Mouse (Mus musculus) heart, adult 2 months (tissue): ENCODE measurements around the gene Clasp2. TPM values are rescaled to one million over a fixed set of nuclear protein-coding genes. Genes with fewer than 3 reads are reported as not detected.

Source experiments
- DNase-seq, 2 experiments: peaks; one replicate each; pipeline ENCODE4 v3.0.0; 2021
- H3K27ac ChIP-seq: fragments of 200-600 bp; 2 replicates; pipeline ENCODE4 v1.8.1; 2022
- H3K27me3 ChIP-seq: fragments of 200-500 bp; 2 replicates; pipeline ENCODE4 v1.6.1; 2012; ENCODE audit warnings: mild to moderate bottlenecking, low read length, inconsistent platforms, mixed read lengths; ENCODE audit not compliant: control insufficient read depth, insufficient read depth
- H3K36me3 ChIP-seq: fragments of 200-500 bp; 2 replicates; pipeline ENCODE4 v1.6.1; 2012; ENCODE audit warnings: low read length, inconsistent platforms; ENCODE audit not compliant: control insufficient read depth, insufficient read depth
- H3K4me1 ChIP-seq: fragments of 200-500 bp; 2 replicates; pipeline ENCODE4 v1.6.1; 2011; ENCODE audit warnings: low read length; ENCODE audit not compliant: control insufficient read depth, insufficient read depth
- H3K4me3 ChIP-seq: fragments of 200-600 bp; 2 replicates; pipeline ENCODE4 v1.8.1; 2022
- H3K79me2 ChIP-seq: fragments of 200-500 bp; replicated peaks from 2 replicates; pipeline ENCODE4 v1.6.1; 2012; ENCODE audit warnings: mild to moderate bottlenecking, inconsistent platforms, low read length, moderate library complexity, mixed read lengths; ENCODE audit not compliant: control insufficient read depth, insufficient read depth
- H3K9ac ChIP-seq: fragments of 200-500 bp; 2 replicates; pipeline ENCODE4 v1.6.1; 2012; ENCODE audit warnings: low read depth, mild to moderate bottlenecking, control low read depth, inconsistent platforms, low read length, mixed read lengths
- CTCF ChIP-seq: fragments of 200-600 bp; IDR thresholded peaks from 2 replicates; pipeline ENCODE4 v1.8.1; 2022; ENCODE audit warnings: antibody characterized with exemption, mild to moderate bottlenecking, moderate library complexity
- EP300 ChIP-seq: fragments of 200-500 bp; IDR thresholded peaks from 2 replicates; pipeline ENCODE4 v1.6.1; 2011; ENCODE audit warnings: low read depth, low read length, control low read depth; ENCODE audit not compliant: insufficient read depth
- POLR2A ChIP-seq: fragments of 200-500 bp; IDR thresholded peaks from 2 replicates; pipeline ENCODE4 v1.6.1; 2011; ENCODE audit warnings: mild to moderate bottlenecking, low read depth, low read length, control low read depth; ENCODE audit not compliant: insufficient read depth
- WGBS: fragments of 180-500 bp; shearing (Covaris S2); methylation state at CpG from one replicate; pipeline ENCODE4 v1.1.7; 2018; 5-methylcytosine and 5-hydroxymethylcytosine counted together
- intact Hi-C: fragments of 180-260 bp; cut with DNase I; formaldehyde crosslinking; loops from one replicate; pipeline ENCODE4 v1.15.1; 2025
- polyA plus RNA-seq: library from polyadenylated mRNA; depleted of rRNA; stranded (reverse); fragments of >200 nt; gene quantifications from 2 replicates; pipeline ENCODE4 v1.2.3, GENCODE M21; 2012
- total RNA-seq, 2 experiments: library from RNA; stranded (reverse); gene quantifications; 2 replicates each; pipeline ENCODE4 v1.2.3; 2021

Gene Clasp2
- total and polyA plus RNA-seq, 3 experiments = 14.2 to 56.2 (median 53.6) TPM

- no peaks in the 10 kb centered on the region for H3K27me3 ChIP-seq
- H3K4me3 ChIP-seq = peak overlapping the region; percentile 63
- peak overlapping the region; percentile 66 for H3K9ac ChIP-seq
- peaks cover 2% of the 10 kb centered on the region; the same call in 1 of the 2 replicates for H3K36me3 ChIP-seq
- intact Hi-C loops = loop anchor here (5.0 kb wide), 1 partner anchor 139 kb away; the partner anchor contains the start of gene Ubp1
- WGBS = under 1% methylated on average over 17 of the region's 17 CpGs
- H3K79me2 ChIP-seq = peaks cover 1% of the 10 kb centered on the region; the same call in 1 of the 2 replicates
- peaks cover 8% of the 10 kb centered on the region for H3K4me1 ChIP-seq
- peak overlapping the region; percentile 83 for H3K27ac ChIP-seq
- TF ChIP-seq EP300 (0 out of 2 replicates have a peak, but pooled peaks have one; percentile 20), POLR2A (peak; percentile 88), CTCF (no peak)
- peak; percentile 79 to 83 for DNase-seq
Observed at GRCm38 (mm10) chr9:113792651-113793512, 51.6 kb downstream of the Clasp2 start.

GRCm38 (mm10) chr9:113793513-113793905 lies 52.2 kb downstream of the Clasp2 start:
- H3K36me3 ChIP-seq = peaks cover 2% of the 10 kb centered on the region; the same call in 1 of the 2 replicates
- intact Hi-C loops = loop anchor here (5.0 kb wide), 1 partner anchor 139 kb away; the partner anchor contains the start of gene Ubp1
- H3K4me3 ChIP-seq = peak overlapping the region; percentile 63
- peak overlapping the region; percentile 83 for H3K27ac ChIP-seq
- TF ChIP-seq CTCF = no peak
- no peak for TF ChIP-seq POLR2A
- TF ChIP-seq EP300 = no peak
- no peaks in the 10 kb centered on the region for H3K27me3 ChIP-seq
- peaks cover 1% of the 10 kb centered on the region; the same call in 1 of the 2 replicates for H3K79me2 ChIP-seq
- WGBS = 20% methylated on average over 3 of the region's 3 CpGs
- peak overlapping the region; percentile 66 for H3K9ac ChIP-seq
- no peak for DNase-seq
- peaks cover 8% of the 10 kb centered on the region for H3K4me1 ChIP-seq

GRCm38 (mm10) chr9:113793966-113794365 lies 52.7 kb downstream of the Clasp2 start:
- H3K79me2 ChIP-seq = peaks cover 1% of the 10 kb centered on the region; the same call in 1 of the 2 replicates
- intact Hi-C loops = loop anchor here (5.0 kb wide), 1 partner anchor 138 kb away; the partner anchor contains the start of gene Ubp1
- TF ChIP-seq CTCF (no peak), EP300 (no peak), POLR2A (no peak)

GRCm38 (mm10) chr9:113797206-113797605 lies 55.9 kb downstream of the Clasp2 start:
- DNase-seq = no peak
- Histone ChIP-seq H3K4me3 (no peak overlapping the region), H3K79me2 (peaks cover 4% of the 10 kb centered on the region; the same call in 1 of the 2 replicates), H3K36me3 (peaks cover 15% of the 10 kb centered on the region), H3K9ac (no peak overlapping the region), H3K4me1 (peaks cover 12% of the 10 kb centered on the region), H3K27ac (no peak overlapping the region), H3K27me3 (no peaks in the 10 kb centered on the region)
- TF ChIP-seq POLR2A (no peak), EP300 (no peak), CTCF (no peak)
- 66% methylated on average over 5 of the region's 5 CpGs for WGBS
- intact Hi-C loops = no loop called here

More at GRCm38 (mm10) chr9:113793966-113794365, 52.7 kb downstream of the Clasp2 start:
- no peaks in the 10 kb centered on the region for H3K27me3 ChIP-seq
- H3K4me1 ChIP-seq = peaks cover 8% of the 10 kb centered on the region
- H3K36me3 ChIP-seq = peaks cover 2% of the 10 kb centered on the region; the same call in 1 of the 2 replicates
- WGBS = 47% methylated on average over 2 of the region's 2 CpGs
- H3K4me3 ChIP-seq = peak overlapping the region; percentile 63
- H3K27ac ChIP-seq = peak overlapping the region; percentile 83
- no peak for DNase-seq
- no peak overlapping the region for H3K9ac ChIP-seq

GRCm38 (mm10) chr9:113800671-113801070 lies 59.4 kb downstream of the Clasp2 start:
- Histone ChIP-seq H3K27ac (no peak overlapping the region), H3K4me1 (peaks cover 10% of the 10 kb centered on the region), H3K27me3 (no peaks in the 10 kb centered on the region), H3K4me3 (no peak overlapping the region), H3K79me2 (peaks cover 4% of the 10 kb centered on the region; the same call in 1 of the 2 replicates), H3K9ac (no peak overlapping the region), H3K36me3 (peaks cover 15% of the 10 kb centered on the region)
- intact Hi-C loops = no loop called here
- 87% methylated on average over 3 of the region's 3 CpGs for WGBS
- TF ChIP-seq CTCF (no peak), EP300 (no peak), POLR2A (no peak)
- no peak for DNase-seq
